Mouse (Mus musculus): ENCODE data around the gene Frs2.

The Frs2 gene

GRCm38 (mm10) chr10:117148361-117149003, at the start of gene Frs2:
Frs2 (minus strand) TSS chr10:117148534.
- peak; percentile 94 for DNase-seq (ENCODE audit: extremely low read depth, insufficient read length, low spot score)

GRCm38 (mm10) chr10:117196696-117197095, 48.4 kb upstream of the Frs2 start:
- DNase-seq (ENCODE audit: extremely low read depth, insufficient read length, low spot score), result no peak

- DNase-seq (ENCODE audit: extremely low read depth, insufficient read length, low spot score), result no peak
These were observed 47.4 kb upstream of the Frs2 start for GRCm38 (mm10) chr10:117195748-117196147.

- no peak for DNase-seq (ENCODE audit: extremely low read depth, insufficient read length, low spot score)
These were observed 46.7 kb upstream of the Frs2 start for GRCm38 (mm10) chr10:117195005-117195404.

GRCm38 (mm10) chr10:117193364-117193763, 45.0 kb upstream of the Frs2 start:
- DNase-seq (ENCODE audit: extremely low read depth, insufficient read length, low spot score), result no peak

- no peak for DNase-seq (ENCODE audit: extremely low read depth, insufficient read length, low spot score)
These were observed 37.2 kb upstream of the Frs2 start for GRCm38 (mm10) chr10:117185399-117186089.

- DNase-seq (ENCODE audit: extremely low read depth, insufficient read length, low spot score), result no peak
These were observed 32.8 kb upstream of the Frs2 start for GRCm38 (mm10) chr10:117181098-117181497.

GRCm38 (mm10) chr10:117174645-117175044, 26.3 kb upstream of the Frs2 start:
- DNase-seq (ENCODE audit: extremely low read depth, insufficient read length, low spot score), result peak; percentile 66

- DNase-seq (ENCODE audit: extremely low read depth, insufficient read length, low spot score), result peak; percentile 67
These were observed 25.5 kb upstream of the Frs2 start for GRCm38 (mm10) chr10:117173566-117174438.

GRCm38 (mm10) chr10:117173111-117173510, 24.8 kb upstream of the Frs2 start:
- no peak for DNase-seq (ENCODE audit: extremely low read depth, insufficient read length, low spot score)

- peak; percentile 59 for DNase-seq (ENCODE audit: extremely low read depth, insufficient read length, low spot score)
These were observed 23.7 kb upstream of the Frs2 start for GRCm38 (mm10) chr10:117172069-117172468.

GRCm38 (mm10) chr10:117166785-117167425, 18.6 kb upstream of the Frs2 start:
- DNase-seq (ENCODE audit: extremely low read depth, insufficient read length, low spot score), result no peak

- no peak for DNase-seq (ENCODE audit: extremely low read depth, insufficient read length, low spot score)
These were observed 14.3 kb upstream of the Frs2 start for GRCm38 (mm10) chr10:117162662-117163061.

GRCm38 (mm10) chr10:117160099-117160498, 11.8 kb upstream of the Frs2 start:
- no peak for DNase-seq (ENCODE audit: extremely low read depth, insufficient read length, low spot score)

GRCm38 (mm10) chr10:117152247-117152646, 3.9 kb upstream of the Frs2 start:
- no peak for DNase-seq (ENCODE audit: extremely low read depth, insufficient read length, low spot score)

GRCm38 (mm10) chr10:117151676-117152075, 3.3 kb upstream of the Frs2 start:
- no peak for DNase-seq (ENCODE audit: extremely low read depth, insufficient read length, low spot score)

- peak; percentile 79 for DNase-seq (ENCODE audit: extremely low read depth, insufficient read length, low spot score)
These were observed 2.9 kb upstream of the Frs2 start for GRCm38 (mm10) chr10:117151241-117151640.

- DNase-seq (ENCODE audit: extremely low read depth, insufficient read length, low spot score), result peak; percentile 69
These were observed 2.4 kb upstream of the Frs2 start for GRCm38 (mm10) chr10:117150764-117151163.

GRCm38 (mm10) chr10:117149942-117150617, 1.7 kb upstream of the Frs2 start:
- peak; percentile 78 for DNase-seq (ENCODE audit: extremely low read depth, insufficient read length, low spot score)

GRCm38 (mm10) chr10:117149241-117149640, 907 bp upstream of the Frs2 start:
- no peak for DNase-seq (ENCODE audit: extremely low read depth, insufficient read length, low spot score)

Measured in 3134 (cell line).